Mouse (Mus musculus): ENCODE measurements around the gene Ubap1.

The Ubap1 gene

GRCm38 (mm10) chr4:41357154-41357553 is 8.4 kb downstream of the Ubap1 start:
- DNase-seq = no peak

DNA sequence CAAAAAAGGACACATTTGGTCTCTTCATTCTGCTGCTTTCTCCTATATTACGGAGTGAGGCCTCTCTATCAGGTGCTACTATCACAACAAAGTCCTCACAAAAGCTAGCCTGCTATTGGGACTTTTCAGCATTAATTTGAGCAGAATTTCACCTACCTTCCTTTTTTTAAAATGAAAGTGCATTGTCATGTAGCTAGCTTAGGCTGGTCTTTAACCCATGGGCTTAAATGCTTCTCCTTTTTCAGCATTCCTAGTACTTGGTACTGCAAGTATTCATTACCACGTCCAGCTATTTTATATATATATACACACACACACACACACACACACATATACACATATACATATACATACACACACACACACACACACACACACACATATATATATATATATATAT is 9.9 kb downstream of the Ubap1 start:
- no peak for DNase-seq

GRCm38 (mm10) chr4:41359358-41359757 is 10.6 kb downstream of the Ubap1 start:
- DNase-seq = no peak

DNA sequence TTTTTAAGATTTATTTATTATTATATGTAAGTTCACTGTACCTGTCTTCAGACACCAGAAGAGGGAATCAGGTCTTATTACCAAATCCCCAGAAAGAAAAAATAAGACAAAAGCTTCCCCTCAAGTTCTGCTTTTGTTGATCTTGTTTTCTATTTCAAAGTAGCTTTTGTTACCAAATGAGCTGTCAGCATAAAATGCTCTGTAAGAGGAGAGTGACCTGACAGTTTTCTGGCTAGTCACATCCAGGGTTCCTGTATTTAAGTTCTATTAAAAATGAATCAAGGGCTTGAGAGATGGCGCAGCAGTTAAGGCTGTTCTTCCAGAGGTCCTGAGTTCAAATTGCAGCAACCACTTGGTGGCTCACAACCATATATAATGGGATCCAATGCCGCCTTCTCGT is 12.3 kb downstream of the Ubap1 start:
- DNase-seq = no peak

DNA sequence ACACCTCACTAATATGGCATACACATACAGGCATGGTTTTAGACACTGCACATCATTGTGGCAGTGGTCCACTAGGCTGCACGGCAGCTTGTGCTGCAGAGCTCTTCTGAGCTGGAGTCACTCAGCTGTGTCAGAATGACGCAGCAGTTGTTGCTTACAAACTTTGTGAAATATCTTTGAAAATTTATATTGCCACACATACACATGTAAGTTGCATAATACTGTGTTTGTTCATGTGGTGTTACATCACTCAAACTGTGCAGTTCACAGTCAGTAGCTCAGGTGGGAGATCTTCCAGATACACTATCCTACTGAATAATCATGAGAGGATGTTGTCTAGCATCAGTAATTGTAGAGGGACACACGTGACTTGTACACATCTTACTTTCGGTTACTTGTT is 19.4 kb downstream of the Ubap1 start:
- peak; percentile 35 for DNase-seq

DNA sequence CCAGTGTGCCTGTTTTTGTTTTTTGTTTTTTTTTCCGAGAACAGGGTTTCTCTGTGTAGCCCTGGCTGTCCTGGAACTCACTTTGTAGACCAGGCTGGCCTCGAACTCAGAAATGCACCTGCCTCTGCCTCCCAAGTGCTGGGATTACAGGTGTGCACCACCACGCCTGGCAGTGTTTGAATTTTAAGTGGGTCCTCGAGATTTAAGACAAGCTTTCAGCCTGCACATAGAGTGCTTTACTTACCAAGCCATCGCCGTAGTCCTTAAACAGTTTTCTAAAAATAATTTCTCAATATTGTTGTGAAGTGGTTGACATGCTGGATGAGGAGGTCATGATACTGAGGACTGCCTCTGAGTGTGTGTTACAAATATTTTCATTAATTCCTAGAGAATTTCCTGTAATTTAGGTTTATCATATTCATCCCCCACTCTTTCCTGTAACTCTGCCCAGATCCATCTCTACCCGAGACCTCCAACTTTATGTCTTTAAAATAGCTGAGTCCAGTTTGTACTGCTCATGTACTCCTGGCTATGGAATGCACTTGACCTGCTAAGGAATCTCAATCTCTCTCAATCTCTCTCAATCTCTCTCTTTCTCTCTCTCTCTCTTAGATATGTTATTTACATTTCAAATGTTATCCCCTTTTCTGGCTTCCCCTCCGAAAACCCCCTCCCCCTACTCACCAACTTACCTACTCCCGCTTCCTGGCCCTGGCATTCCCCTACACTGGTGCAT is 21.1 kb downstream of the Ubap1 start:
- DNase-seq = no peak

GRCm38 (mm10) chr4:41377567-41377966 is 28.8 kb downstream of the Ubap1 start:
- DNase-seq = no peak

DNA sequence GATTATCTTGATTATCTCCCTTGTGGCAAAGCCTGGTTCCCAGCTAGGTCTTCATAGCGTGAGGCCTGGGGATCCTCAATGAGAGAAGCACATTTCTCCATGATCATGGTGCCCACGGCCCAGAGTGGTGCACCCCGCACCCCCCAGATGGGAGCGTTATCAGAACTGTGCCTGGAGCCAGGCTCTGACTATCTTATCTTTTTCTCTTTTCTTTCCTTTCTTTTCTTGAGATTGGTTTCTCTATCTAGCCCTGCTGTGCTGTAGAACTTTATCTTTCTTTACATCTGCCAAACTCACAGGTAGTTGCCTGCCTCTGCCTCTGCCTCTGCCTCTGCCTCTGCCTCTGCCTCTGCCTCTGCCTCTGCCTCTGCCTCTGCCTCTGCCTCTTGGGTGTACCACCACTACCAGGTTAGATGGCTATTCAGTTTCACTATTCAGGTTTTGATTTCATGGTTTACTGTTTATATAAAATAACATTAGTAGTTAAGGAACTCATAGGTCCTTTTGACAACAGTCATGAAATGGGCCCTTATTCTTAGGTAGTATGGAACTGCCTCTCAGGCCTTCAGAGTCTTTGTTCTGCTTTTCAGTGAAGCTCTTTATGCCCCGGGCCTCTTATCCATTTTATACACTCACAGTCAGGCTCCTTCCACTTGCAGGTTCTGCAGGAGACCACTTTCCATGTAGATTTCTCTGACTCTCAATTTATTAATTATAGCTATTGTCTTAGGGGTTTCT is 32.6 kb downstream of the Ubap1 start:
- DNase-seq = no peak

DNA sequence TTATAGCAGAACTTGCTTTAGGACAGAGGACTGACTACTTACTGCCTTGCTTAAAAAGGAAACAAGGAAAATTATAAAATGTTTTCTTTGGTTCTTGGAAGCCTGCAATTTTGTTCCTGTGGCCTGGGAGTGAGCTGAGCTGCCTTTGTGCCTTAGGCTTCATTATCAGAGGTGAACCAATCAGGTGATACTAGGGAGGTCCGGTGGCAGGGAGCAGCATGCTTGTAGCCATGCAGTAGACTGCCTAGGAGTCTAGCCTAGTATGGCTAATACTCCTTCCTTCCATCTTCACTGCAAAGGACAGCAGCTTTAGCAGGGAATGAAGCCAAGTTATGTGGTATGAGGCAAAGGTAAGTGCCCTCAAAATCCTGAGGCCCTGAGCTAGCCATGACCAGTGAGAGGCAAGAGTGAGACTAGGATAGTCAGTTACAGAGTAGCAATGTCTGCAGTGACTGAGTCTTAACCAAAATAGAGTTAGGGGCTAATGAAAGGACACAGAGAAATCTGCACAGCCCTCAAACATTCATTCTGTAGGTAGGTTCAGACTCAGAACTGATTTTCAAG is 37.7 kb downstream of the Ubap1 start:
- peak; percentile 52 for DNase-seq

DNA sequence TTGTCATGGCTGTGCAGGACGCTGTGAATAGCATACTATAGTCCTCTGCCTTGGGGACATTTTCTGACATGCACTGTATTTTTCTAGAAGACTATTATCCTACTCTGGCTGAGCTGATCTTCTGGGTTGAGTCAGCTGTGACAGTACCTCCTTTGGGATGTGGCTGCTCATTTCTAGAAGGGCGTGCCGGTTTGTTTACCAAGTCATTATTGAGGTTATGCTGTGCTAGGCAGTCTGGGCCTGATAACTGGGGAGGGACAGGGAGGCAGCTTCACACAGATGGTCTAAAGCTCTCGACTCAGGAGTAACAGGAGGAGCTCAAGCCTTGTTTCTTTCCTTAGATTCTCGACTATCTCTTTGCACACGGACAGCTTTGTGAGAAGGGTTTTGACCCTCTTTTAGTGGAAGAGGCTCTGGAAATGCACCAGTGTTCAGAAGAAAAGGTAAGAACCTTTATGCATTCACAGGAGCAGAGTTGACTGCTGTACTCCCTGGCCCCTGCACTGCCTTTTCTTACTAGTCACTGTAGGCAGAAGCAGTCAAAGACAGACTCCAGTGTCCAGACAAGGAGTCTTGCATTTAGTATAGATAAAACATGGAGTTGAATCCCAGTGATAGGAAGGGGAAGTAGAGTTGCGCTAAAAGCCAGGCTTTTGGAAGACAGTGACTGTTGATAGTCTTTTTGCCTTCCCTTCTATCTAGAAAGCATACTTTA is 39.1 kb downstream of the Ubap1 start:
- DNase-seq = peak; percentile 86

GRCm38 (mm10) chr4:41388616-41389015 is 39.8 kb downstream of the Ubap1 start:
- no peak for DNase-seq

DNA sequence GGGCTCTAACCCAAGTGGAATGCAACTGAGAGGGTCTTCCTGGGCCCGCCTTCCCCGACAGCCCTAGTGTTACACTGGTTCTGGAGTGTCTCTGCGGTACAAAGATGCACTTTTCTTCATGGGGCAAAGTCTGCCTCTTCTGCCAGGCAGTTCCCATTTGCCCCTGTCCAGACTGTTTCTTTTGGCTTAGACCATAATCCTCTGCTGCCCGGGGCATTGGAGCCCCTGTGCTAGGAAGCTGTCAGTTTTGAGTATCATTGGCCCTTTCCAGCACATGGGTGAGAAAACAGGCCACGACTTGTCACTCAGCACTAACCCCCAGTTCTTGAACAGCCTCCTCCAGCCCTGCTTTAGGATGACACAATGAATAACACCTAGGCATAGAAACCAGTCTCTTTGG is 40.4 kb downstream of the Ubap1 start:
- DNase-seq = no peak

- DNase-seq = peak; percentile 85
Observed at GRCm38 (mm10) chr4:41390122-41390521, 41.3 kb downstream of the Ubap1 start.

DNA sequence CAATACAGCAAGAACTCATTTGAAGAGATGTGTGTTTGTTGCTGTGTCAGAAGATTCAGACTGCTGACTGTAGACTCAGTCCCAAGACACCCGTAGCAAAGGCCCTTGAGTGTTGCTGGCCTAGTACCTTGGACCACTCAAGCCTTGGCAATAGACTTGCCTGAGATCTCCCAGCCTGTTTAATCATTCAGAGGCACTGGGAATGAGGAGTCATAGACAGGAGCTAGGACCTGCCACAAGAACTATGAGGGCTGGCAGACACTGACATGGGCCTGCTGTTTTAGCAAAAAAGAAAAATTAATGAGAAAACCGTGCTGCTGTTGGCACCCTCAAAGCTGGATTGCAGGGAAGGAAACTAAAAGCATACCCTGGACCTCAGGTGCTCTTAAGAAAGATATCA is 42.2 kb downstream of the Ubap1 start:
- DNase-seq = no peak

- no peak for DNase-seq
Observed at GRCm38 (mm10) chr4:41394651-41395050, 45.9 kb downstream of the Ubap1 start.

- no peak for DNase-seq
Observed at GRCm38 (mm10) chr4:41398353-41398752, 49.6 kb downstream of the Ubap1 start.

DNA sequence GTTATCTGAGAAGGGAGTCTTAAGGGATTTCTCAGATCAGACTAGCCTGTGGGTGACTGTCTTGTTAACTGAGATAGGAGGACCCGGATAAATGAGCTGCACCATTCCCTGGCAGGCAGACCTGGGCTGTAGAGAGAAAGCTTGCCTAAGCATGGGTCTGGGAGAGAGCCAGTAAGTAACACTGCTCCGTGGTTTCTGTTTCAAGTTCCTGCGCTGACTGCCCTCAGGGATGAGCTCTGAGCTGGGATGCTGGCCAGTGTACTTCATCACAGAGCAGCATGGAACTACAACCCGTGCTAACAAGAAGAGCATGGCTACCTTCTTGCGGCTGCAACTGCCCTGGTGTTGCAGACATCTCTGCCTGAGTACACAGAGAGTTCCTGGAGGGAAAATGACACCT is 51.1 kb downstream of the Ubap1 start:
- DNase-seq = no peak

GRCm38 (mm10) chr4:41401167-41401566 is 52.4 kb downstream of the Ubap1 start:
- DNase-seq = no peak

DNA sequence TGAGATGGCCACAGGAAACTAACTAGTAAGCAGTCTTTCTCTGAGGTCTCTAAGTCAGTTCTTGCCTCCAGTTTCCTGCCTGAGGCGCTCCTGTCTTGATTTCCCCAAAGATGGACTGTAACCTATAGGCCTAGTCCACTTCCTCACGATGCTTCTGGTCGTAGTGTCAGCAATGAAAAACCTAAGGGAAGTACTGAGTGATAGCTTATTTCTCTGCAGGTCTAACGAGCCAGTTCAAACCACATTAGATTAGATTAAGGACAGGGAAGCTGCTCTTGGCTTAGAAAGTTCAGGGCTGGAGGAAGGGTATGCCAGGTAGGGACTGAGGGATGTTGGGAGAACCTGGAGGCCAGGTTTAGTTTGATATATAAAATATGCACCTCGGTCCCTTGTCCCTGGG is 52.8 kb downstream of the Ubap1 start:
- no peak for DNase-seq

DNA sequence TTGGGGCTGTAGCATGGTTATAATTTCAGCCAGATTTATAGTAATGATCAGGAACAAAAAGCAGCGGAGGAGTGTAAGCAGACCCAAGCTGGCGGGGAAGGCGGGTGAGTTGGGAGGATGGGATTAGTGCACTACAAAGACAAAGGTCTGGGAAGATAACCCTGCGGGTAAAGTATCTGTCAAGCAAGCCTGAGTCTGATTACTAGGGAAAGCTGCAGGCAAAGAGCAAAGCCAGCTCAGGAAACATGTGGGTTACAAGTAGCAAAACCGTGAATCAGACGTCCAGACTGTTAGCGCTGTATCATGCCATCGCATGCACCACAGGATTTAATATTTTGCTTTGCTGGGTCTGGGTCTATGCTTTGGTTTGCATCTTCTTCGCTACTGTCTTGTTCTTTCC is 57.8 kb downstream of the Ubap1 start:
- no peak for DNase-seq

DNA sequence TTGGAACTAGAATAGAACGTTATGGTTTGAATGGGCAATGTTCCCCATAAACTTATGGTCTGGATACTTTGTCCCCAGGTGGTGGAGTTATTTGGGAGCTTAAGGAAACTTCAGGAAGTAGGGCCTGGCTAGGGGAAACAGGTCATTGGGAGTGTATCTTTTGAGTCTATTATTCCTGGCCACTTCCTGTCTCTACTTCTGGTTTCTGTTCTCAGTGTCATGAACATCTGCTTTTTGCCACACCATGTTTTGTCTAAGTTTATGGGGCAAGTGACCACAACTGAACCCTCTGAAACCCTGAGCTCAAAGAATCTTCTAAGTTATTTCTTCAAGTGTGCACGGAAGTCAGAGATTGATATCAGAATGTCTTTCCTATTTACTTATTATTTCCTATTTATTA is 58.6 kb downstream of the Ubap1 start:
- no peak for DNase-seq

DNA sequence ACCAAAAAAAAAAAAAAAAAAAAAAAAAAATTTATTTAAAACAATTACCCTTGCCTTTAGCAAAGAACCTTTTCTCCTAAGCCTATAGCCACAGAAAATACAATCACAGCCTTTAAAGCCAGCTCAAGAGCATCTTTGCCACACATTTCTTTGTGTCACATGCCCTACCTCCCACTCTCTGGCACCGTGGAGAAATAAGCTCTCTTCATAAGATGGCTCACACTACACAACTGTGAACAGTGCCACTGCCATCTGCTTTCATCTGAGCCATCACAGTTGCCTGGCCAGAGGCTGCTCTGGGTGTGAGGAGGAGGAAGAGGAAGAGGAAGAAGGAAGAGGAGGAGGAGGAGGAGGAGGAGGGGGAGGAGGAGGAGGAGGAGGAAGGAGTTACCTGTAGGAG is 60.5 kb downstream of the Ubap1 start:
- DNase-seq = no peak

- no peak for DNase-seq
Observed at GRCm38 (mm10) chr4:41416966-41417365, 68.2 kb downstream of the Ubap1 start.

- DNase-seq = no peak
Observed at GRCm38 (mm10) chr4:41438931-41439330, 90.1 kb downstream of the Ubap1 start.
